22 mouse cellular contexts compared by ENCODE assay signal in the genomic region with DNA sequence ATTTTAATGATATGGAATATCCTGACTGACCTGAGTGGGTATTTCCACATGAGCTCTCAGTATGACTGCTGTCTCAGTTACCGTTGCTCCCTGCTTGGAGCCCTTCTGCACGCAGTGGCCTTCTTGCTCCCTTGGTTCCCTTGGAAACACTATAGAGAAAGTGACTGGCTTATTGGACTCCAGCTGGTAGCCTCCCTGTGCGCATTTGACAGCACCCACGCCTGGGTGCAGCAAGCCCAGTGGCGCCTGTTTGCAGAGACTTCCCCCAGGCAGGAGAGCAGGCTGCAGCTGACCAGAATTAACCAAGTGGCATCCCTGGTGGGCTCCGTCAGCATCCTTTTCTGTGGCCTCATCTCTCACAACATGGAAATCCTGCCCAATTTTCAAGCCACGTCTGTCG. TPM values are rescaled to one million over a fixed set of nuclear protein-coding genes. Genes with fewer than 3 reads are reported as not detected.
"Had no signal": no experiment of that assay in that cellular context is flagged by ENCODE, and none has a peak within 500 bp of the region (broad histone marks: within the 10 kb centered on the region; RNA-seq: fewer than 3 reads in every experiment).

No protein-coding gene starts in this region.

- H3K4me3 ChIP-seq: left cerebral cortex, adult 2 months; liver, embryonic 13.5 days; midbrain, embryonic 13.5 days; myocyte; neural tube, embryonic 13.5 days; stomach, embryonic 15.5 days had no signal

- H3K27ac ChIP-seq: kidney, postnatal 0 days; left cerebral cortex, adult 2 months; liver, embryonic 13.5 days; midbrain, embryonic 13.5 days; neural tube, embryonic 13.5 days; stomach, embryonic 15.5 days had no signal

- DNase-seq: kidney, adult 2 months; kidney, postnatal 25 days; liver, embryonic 13.5 days; lung, adult 2 months; lung, postnatal 14 days; lung, postnatal 4 days; retina, postnatal 1 day; right cerebral cortex, postnatal 25 days; spleen, adult 18-20 months; thymus, adult 2 months; thymus, postnatal 14 days; thymus, postnatal 4 days had no signal

RNA-seq across cellular contexts. Expression of a gene that starts 8.9 kb away (rescaled TPM):
- total RNA-seq: liver, adult 2 months; megakaryocyte progenitor cell, adult 5-6 weeks; monocyte, adult 5-6 weeks; neutrophil, adult 5-6 weeks had no signal
